Mouse (Mus musculus): ENCODE data around the gene Trip12. TPM values are rescaled to one million over a fixed set of nuclear protein-coding genes. Genes with fewer than 3 reads are reported as not detected.

Gene Trip12
- polyA plus RNA-seq, 1 experiment from 2014 or later: 55.5 TPM

- H3K9ac ChIP-seq (replicated peaks): no peak overlapping the region
- no peaks in the 10 kb centered on the region for H3K36me3 ChIP-seq
- H3K27ac ChIP-seq (replicated peaks): no peak overlapping the region
- 17% methylated on average over 3 of the region's 3 CpGs for whole genome bisulfite sequencing
- H3K27me3 ChIP-seq: no peaks in the 10 kb centered on the region
- no peak for ATAC-seq (replicated peaks)
- H3K4me3 ChIP-seq: no peak overlapping the region
- H3K4me2 ChIP-seq (replicated peaks): no peak overlapping the region
- H3K9me3 ChIP-seq: no peaks in the 10 kb centered on the region
- H3K4me1 ChIP-seq: no peaks in the 10 kb centered on the region
Observed at GRCm38 (mm10) chr1:84872105-84872504, 31.8 kb upstream of the Trip12 start.

DNA sequence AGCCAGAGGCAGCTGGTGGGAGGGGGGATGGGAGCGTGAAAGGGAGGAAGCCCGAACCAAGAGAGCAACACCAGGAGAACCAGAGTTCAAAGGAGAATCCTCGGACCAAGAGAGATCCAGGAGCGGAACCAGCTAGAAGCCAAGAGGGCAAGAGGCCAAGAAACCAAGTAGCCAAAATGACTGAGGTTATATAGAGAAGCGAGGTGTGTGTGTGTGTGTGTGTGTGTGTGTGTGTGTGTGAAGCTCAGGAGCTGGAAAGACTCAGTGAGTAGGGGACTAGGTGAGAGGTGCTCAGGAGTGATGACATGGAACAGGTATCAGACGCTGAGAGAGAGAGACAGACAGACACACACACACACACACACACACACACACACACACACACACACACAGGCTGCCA lies 30.8 kb upstream of the Trip12 start:
- no peaks in the 10 kb centered on the region for H3K4me1 ChIP-seq
- H3K9ac ChIP-seq (replicated peaks): no peak overlapping the region
- no peak overlapping the region for H3K4me2 ChIP-seq (replicated peaks)
- ATAC-seq (replicated peaks): no peak
- no peak overlapping the region for H3K27ac ChIP-seq (replicated peaks)
- H3K36me3 ChIP-seq: no peaks in the 10 kb centered on the region
- H3K9me3 ChIP-seq: no peaks in the 10 kb centered on the region
- H3K27me3 ChIP-seq: no peaks in the 10 kb centered on the region
- WGBS: 69% methylated on average over 5 of the region's 6 CpGs
- no peak overlapping the region for H3K4me3 ChIP-seq

DNA sequence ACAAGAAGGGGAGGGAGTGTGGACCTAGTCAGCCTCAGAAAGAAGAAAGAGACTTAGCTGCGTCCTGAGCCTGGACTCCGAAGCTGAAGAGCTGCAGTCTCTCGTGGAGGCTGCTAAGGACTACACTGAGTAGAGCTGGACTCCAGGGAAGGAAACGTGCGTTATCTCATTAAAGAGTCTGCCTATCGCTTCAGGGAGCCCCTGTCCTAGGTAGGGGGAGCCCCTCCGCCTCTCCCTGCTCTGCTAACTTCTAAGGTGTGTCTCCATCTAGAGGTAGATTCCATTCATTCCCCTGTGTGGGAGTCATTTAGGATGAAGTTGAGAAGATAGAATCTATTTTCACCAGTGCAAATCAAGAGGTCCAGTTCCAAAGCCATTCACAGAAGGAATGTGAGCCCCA lies 29.2 kb upstream of the Trip12 start:
- Histone ChIP-seq H3K9me3 (no peaks in the 10 kb centered on the region), H3K27ac (replicated peaks) (no peak overlapping the region), H3K27me3 (no peaks in the 10 kb centered on the region), H3K4me1 (no peaks in the 10 kb centered on the region), H3K4me2 (replicated peaks) (no peak overlapping the region), H3K4me3 (no peak overlapping the region), H3K9ac (replicated peaks) (no peak overlapping the region), H3K36me3 (no peaks in the 10 kb centered on the region)
- WGBS: 53% methylated on average over 7 of the region's 7 CpGs
- ATAC-seq (replicated peaks): no peak

DNA sequence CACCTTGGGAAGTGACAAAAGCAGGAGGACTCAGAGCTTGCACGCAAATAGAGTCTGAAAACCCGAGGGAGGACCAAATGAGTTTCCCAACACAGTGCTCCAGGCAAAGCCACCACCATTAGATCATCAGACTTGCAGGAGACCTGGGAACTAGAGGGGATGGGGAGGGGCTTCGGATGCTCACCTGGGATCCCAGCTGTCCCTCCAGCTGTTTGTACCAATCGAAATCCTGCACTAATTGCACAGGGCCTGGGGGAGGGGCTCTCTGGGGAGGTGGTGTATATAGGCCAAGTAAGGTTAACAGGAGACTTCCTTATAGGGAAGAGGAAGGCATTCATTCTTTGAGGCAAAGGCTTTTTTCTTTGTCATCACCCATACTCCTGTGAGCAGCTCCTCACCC lies 28.5 kb upstream of the Trip12 start:
- H3K9me3 ChIP-seq: no peaks in the 10 kb centered on the region
- no peaks in the 10 kb centered on the region for H3K4me1 ChIP-seq
- no peak overlapping the region for H3K9ac ChIP-seq (replicated peaks)
- no peak for ATAC-seq (replicated peaks)
- 75% methylated on average over 4 of the region's 4 CpGs for WGBS
- no peak overlapping the region for H3K4me3 ChIP-seq
- no peaks in the 10 kb centered on the region for H3K36me3 ChIP-seq
- H3K27me3 ChIP-seq: no peaks in the 10 kb centered on the region
- no peak overlapping the region for H3K4me2 ChIP-seq (replicated peaks)
- H3K27ac ChIP-seq (replicated peaks): no peak overlapping the region

DNA sequence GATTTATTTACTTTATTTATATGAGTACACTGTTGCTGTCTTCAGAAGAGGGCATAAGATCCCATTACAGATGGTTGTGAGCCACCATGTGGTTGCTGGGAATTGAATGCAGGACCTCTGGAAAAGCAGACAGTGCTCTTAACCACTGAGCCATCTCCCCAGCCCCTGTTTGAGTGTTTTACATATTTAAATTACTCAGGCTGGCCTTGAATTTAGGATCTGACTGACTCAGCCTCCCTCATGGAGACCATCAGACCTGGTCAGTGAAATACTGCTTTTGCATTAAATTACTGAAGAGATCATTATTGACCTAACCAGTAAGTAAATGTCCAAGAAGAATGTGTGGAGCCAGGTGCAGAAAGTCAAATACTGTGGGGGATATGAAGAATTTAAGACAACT lies 28.0 kb upstream of the Trip12 start:
- Histone ChIP-seq H3K36me3 (no peaks in the 10 kb centered on the region), H3K27ac (replicated peaks) (no peak overlapping the region), H3K4me1 (no peaks in the 10 kb centered on the region), H3K27me3 (no peaks in the 10 kb centered on the region), H3K4me2 (replicated peaks) (no peak overlapping the region), H3K9ac (replicated peaks) (no peak overlapping the region), H3K4me3 (no peak overlapping the region), H3K9me3 (no peaks in the 10 kb centered on the region)
- ATAC-seq (replicated peaks): no peak

GRCm38 (mm10) chr1:84866706-84867230 lies 26.5 kb upstream of the Trip12 start:
- H3K4me2 ChIP-seq (replicated peaks): no peak overlapping the region
- ATAC-seq (replicated peaks): no peak
- no peak overlapping the region for H3K9ac ChIP-seq (replicated peaks)
- no peak overlapping the region for H3K27ac ChIP-seq (replicated peaks)
- WGBS: 95% methylated on average over 3 of the region's 3 CpGs
- no peaks in the 10 kb centered on the region for H3K4me1 ChIP-seq
- no peak overlapping the region for H3K4me3 ChIP-seq
- H3K9me3 ChIP-seq: no peaks in the 10 kb centered on the region
- no peaks in the 10 kb centered on the region for H3K36me3 ChIP-seq
- no peaks in the 10 kb centered on the region for H3K27me3 ChIP-seq

GRCm38 (mm10) chr1:84866231-84866630 lies 25.9 kb upstream of the Trip12 start:
- H3K36me3 ChIP-seq: no peaks in the 10 kb centered on the region
- H3K9ac ChIP-seq (replicated peaks): no peak overlapping the region
- H3K4me1 ChIP-seq: no peaks in the 10 kb centered on the region
- H3K4me3 ChIP-seq: no peak overlapping the region
- H3K27ac ChIP-seq (replicated peaks): no peak overlapping the region
- no peaks in the 10 kb centered on the region for H3K27me3 ChIP-seq
- ATAC-seq (replicated peaks): no peak
- 85% methylated on average over 6 of the region's 6 CpGs for WGBS
- no peak overlapping the region for H3K4me2 ChIP-seq (replicated peaks)
- H3K9me3 ChIP-seq: no peaks in the 10 kb centered on the region

GRCm38 (mm10) chr1:84864645-84865044 lies 24.3 kb upstream of the Trip12 start:
- Histone ChIP-seq H3K9ac (replicated peaks) (no peak overlapping the region), H3K4me1 (no peaks in the 10 kb centered on the region), H3K27ac (replicated peaks) (no peak overlapping the region), H3K4me3 (no peak overlapping the region), H3K36me3 (no peaks in the 10 kb centered on the region), H3K9me3 (no peaks in the 10 kb centered on the region), H3K4me2 (replicated peaks) (no peak overlapping the region), H3K27me3 (no peaks in the 10 kb centered on the region)
- WGBS: 81% methylated on average over 2 of the region's 2 CpGs
- ATAC-seq (replicated peaks): no peak

GRCm38 (mm10) chr1:84861255-84861630 lies 20.9 kb upstream of the Trip12 start:
- Histone ChIP-seq H3K4me3 (no peak overlapping the region), H3K4me1 (no peaks in the 10 kb centered on the region), H3K27ac (replicated peaks) (no peak overlapping the region), H3K9me3 (no peaks in the 10 kb centered on the region), H3K36me3 (no peaks in the 10 kb centered on the region), H3K4me2 (replicated peaks) (no peak overlapping the region), H3K27me3 (no peaks in the 10 kb centered on the region), H3K9ac (replicated peaks) (no peak overlapping the region)
- ATAC-seq (replicated peaks): no peak
- WGBS: 68% methylated on average over 1 of the region's 1 CpGs

DNA sequence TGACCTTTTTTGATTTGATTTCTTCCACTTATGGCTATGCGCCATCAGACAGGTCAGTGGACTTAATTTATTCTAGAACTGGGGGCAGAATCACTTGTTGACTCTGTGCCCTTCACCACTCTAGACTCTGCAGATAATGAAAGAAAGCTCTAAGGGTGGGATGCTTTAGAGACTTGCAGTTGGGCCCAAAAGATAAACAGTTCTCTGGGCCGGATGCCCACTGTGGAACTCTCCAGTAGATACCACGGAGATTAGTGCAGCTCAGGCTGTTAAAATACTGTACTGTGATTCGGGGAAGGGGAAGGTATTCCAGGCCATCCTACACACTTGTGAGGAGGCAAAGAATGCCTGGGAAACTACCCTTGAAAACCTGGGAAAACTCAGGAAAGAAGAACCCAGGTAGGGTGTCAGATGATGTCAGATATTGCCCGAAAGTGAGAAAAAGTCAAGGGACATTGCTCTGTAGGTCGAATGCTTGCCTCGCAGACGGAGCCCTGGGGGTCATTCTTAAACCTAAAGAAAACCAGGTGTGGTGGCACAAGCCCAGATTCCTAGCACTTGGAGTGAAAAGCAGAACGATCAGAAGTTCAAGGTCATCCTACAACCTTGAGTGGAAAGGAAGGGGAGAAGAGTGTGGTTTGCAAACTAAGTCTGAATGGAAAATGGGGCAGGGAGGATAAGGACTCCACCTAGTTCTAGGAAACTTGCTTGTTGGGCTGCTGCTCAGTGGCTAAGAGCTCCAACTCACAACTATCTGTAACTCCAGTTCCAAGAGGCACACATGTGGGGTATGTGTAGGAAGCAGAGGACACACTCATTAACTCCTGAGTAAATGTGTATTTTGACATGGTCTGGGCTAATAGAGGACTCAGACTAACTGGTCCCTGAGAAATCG lies 20.3 kb upstream of the Trip12 start:
- no peaks in the 10 kb centered on the region for H3K4me1 ChIP-seq

GRCm38 (mm10) chr1:84859597-84859996 lies 19.3 kb upstream of the Trip12 start:
- no peak overlapping the region for H3K4me3 ChIP-seq
- 94% methylated on average over 6 of the region's 6 CpGs for WGBS
- no peaks in the 10 kb centered on the region for H3K36me3 ChIP-seq
- no peak for ATAC-seq (replicated peaks)
- no peaks in the 10 kb centered on the region for H3K9me3 ChIP-seq
- no peak overlapping the region for H3K27ac ChIP-seq (replicated peaks)
- no peaks in the 10 kb centered on the region for H3K4me1 ChIP-seq
- no peaks in the 10 kb centered on the region for H3K27me3 ChIP-seq
- no peak overlapping the region for H3K9ac ChIP-seq (replicated peaks)
- no peak overlapping the region for H3K4me2 ChIP-seq (replicated peaks)

More for the DNA sequence above, 20.3 kb upstream of the Trip12 start:
- WGBS: 87% methylated on average over 10 of the region's 10 CpGs
- ATAC-seq (replicated peaks): no peak
- no peaks in the 10 kb centered on the region for H3K27me3 ChIP-seq
- no peak overlapping the region for H3K27ac ChIP-seq (replicated peaks)
- no peak overlapping the region for H3K9ac ChIP-seq (replicated peaks)
- H3K4me3 ChIP-seq: no peak overlapping the region
- H3K9me3 ChIP-seq: no peaks in the 10 kb centered on the region
- H3K36me3 ChIP-seq: no peaks in the 10 kb centered on the region
- no peak overlapping the region for H3K4me2 ChIP-seq (replicated peaks)

DNA sequence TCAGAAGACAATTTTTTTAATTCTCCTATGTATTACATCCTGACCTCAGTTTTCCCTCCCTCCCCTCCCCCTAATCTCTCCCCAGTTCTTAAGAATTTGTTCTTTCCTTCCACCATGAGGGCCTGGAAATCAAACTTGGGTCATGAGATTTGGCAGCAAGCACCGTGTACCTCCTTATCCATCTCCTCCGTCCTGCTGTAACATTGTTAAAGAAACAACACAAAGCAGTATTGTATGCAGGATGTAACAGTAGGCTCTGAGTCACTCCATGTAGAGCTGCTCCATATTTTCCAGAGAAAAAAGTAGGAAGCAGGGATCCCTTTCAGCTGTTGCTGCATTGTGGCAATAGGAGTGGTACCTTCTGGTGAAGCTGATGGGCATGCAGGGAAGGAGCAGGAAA lies 15.4 kb upstream of the Trip12 start:
- Histone ChIP-seq H3K4me2 (replicated peaks) (no peak overlapping the region), H3K27me3 (no peaks in the 10 kb centered on the region), H3K36me3 (no peaks in the 10 kb centered on the region), H3K27ac (replicated peaks) (no peak overlapping the region), H3K9me3 (no peaks in the 10 kb centered on the region), H3K4me1 (no peaks in the 10 kb centered on the region), H3K9ac (replicated peaks) (no peak overlapping the region), H3K4me3 (no peak overlapping the region)
- WGBS: 80% methylated on average over 2 of the region's 2 CpGs
- ATAC-seq (replicated peaks): no peak

- no peak overlapping the region for H3K27ac ChIP-seq (replicated peaks)
- ATAC-seq (replicated peaks): no peak
- H3K4me2 ChIP-seq (replicated peaks): no peak overlapping the region
- no peak overlapping the region for H3K4me3 ChIP-seq
- no peaks in the 10 kb centered on the region for H3K36me3 ChIP-seq
- H3K9ac ChIP-seq (replicated peaks): no peak overlapping the region
- H3K27me3 ChIP-seq: no peaks in the 10 kb centered on the region
- H3K9me3 ChIP-seq: no peaks in the 10 kb centered on the region
- H3K4me1 ChIP-seq: no peaks in the 10 kb centered on the region
- WGBS: 87% methylated on average over 2 of the region's 2 CpGs
Observed at GRCm38 (mm10) chr1:84854966-84855365, 14.7 kb upstream of the Trip12 start.
